Mouse (Mus musculus) ES-E14 (cell line): ENCODE measurements around the gene Copg1. TPM values are rescaled to one million over a fixed set of nuclear protein-coding genes. Genes with fewer than 3 reads are reported as not detected.

Source experiments
- DNase-seq: peaks from one replicate; pipeline ENCODE4 v3.0.0-alpha.2; 2013; ENCODE audit warnings: low read depth, low spot score
- H3K27ac ChIP-seq: 2 replicates; pipeline ENCODE4 v1.5.1; 2012; ENCODE audit warnings: low read depth, mild to moderate bottlenecking, low read length, moderate library complexity, mixed read lengths; ENCODE audit not compliant: poor library complexity, insufficient read depth, severe bottlenecking
- H3K36me3 ChIP-seq: 2 replicates; pipeline ENCODE4 v1.6.1; 2012; ENCODE audit warnings: mild to moderate bottlenecking, low read length, moderate library complexity, mixed read lengths; ENCODE audit not compliant: control insufficient read depth, poor library complexity, insufficient read depth, severe bottlenecking
- H3K4me1 ChIP-seq, 2 experiments: fragments of 150-350 bp in 1 of 2; sonication (generic) in 1 of 2; 2 replicates each; pipeline ENCODE4 v1.6.1; 2012; ENCODE audit warnings: low read length in 2 of 2, mild to moderate bottlenecking in 1 of 2, mixed read lengths in 1 of 2; ENCODE audit not compliant: control insufficient read depth in 2 of 2, insufficient read depth in 2 of 2, poor library complexity in 1 of 2
- H3K4me3 ChIP-seq, 2 experiments: fragments of 150-350 bp in 1 of 2; sonication (generic) in 1 of 2; 2 replicates each; pipeline ENCODE4 v1.5.1; 2012; ENCODE audit warnings: low read length in 2 of 2, low read depth in 1 of 2, mild to moderate bottlenecking in 1 of 2, mixed read lengths in 1 of 2; ENCODE audit not compliant: insufficient read depth in 1 of 2, poor library complexity in 1 of 2, severe bottlenecking in 1 of 2
- H3K9ac ChIP-seq: 2 replicates; pipeline ENCODE4 v1.6.1; 2012; ENCODE audit warnings: low read depth, mild to moderate bottlenecking, low read length, mixed read lengths; ENCODE audit not compliant: poor library complexity, insufficient read depth, severe bottlenecking
- H3K9me3 ChIP-seq: fragments of 150-350 bp; sonication (generic); 2 replicates; pipeline ENCODE4 v1.6.1; 2012; ENCODE audit warnings: low read depth, mild to moderate bottlenecking, low read length; ENCODE audit not compliant: control insufficient read depth, insufficient read depth
- CHD2 ChIP-seq: IDR thresholded peaks from 2 replicates; pipeline ENCODE4 v1.6.1; 2014; ENCODE audit warnings: mild to moderate bottlenecking, low read depth, low read length, inconsistent platforms
- HCFC1 ChIP-seq: IDR thresholded peaks from 2 replicates; pipeline ENCODE4 v1.6.1; 2012; ENCODE audit warnings: low read length, inconsistent platforms, borderline replicate concordance; ENCODE audit not compliant: insufficient read depth
- MAFK ChIP-seq: IDR thresholded peaks from 2 replicates; pipeline ENCODE4 v1.6.1; 2014; ENCODE audit warnings: mild to moderate bottlenecking, low read depth, low read length, inconsistent platforms; ENCODE audit not compliant: insufficient read depth
- ZC3H11A ChIP-seq: IDR thresholded peaks from 2 replicates; pipeline ENCODE4 v1.6.1; 2012; ENCODE audit warnings: low read depth, mild to moderate bottlenecking, inconsistent platforms, low read length, borderline replicate concordance
- ZNF384 ChIP-seq: IDR thresholded peaks from 2 replicates; pipeline ENCODE4 v1.6.1; 2012; ENCODE audit warnings: low read depth, low read length, inconsistent platforms
- in situ Hi-C, 2 experiments: fragments of 600-800 bp; cut with MboI; formaldehyde crosslinking; loops; one replicate each; pipeline ENCODE4 v1.15.1; 2025; ENCODE audit warnings: low sequenced_read_pairs in 2 of 2, inconsistent platforms in 1 of 2; ENCODE audit not compliant: unreplicated experiment in 2 of 2
- total RNA-seq: library from RNA; depleted of rRNA; stranded (reverse); fragments of 300-350 nt; gene quantifications from 2 replicates; pipeline ENCODE4 v1.2.3, GENCODE M21; 2012

Gene Copg1
- total RNA-seq, 1 experiment, result 103 TPM

GRCm38 (mm10) chr6:87857071-87857470 lies 30.5 kb upstream of the Copg1 start:
- no peak overlapping the region for H3K9ac ChIP-seq
- no peak for DNase-seq
- H3K4me1 ChIP-seq, result peaks cover 6 to 10% of the 10 kb centered on the region in 2 experiments; a peak in 1 of 4 replicates
- in situ Hi-C loops, result no loop called here
- H3K27ac ChIP-seq, result no peak overlapping the region
- TF ChIP-seq ZNF384, result no peak
- TF ChIP-seq MAFK, result no peak
- no peak for TF ChIP-seq HCFC1
- no peak for TF ChIP-seq ZC3H11A
- TF ChIP-seq CHD2, result no peak
- no peaks in the 10 kb centered on the region for H3K9me3 ChIP-seq
- H3K36me3 ChIP-seq, result no peaks in the 10 kb centered on the region
- no peak overlapping the region for H3K4me3 ChIP-seq

DNA sequence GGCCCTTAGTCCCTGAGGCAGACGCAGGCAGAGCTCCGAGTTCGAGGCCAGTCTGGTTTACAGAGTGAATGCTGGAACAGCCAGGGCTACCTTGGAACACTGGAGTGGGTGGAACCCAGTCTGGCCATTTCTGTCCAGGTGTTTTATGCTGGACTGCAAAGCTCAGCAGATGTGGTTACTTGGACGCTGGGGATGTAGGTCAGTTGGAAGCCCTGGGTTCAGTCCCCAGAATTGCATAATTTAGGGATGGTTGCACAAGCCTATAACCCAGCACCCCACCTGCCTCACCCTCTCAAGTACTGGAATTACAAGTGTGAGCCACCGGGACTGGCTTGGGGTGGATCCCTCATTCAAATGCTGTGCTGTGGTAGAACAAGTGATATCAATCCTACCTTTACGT lies 21.4 kb upstream of the Copg1 start:
- Histone ChIP-seq H3K4me3 (no peak overlapping the region), H3K9ac (no peak overlapping the region), H3K9me3 (no peaks in the 10 kb centered on the region), H3K27ac (no peak overlapping the region), H3K36me3 (no peaks in the 10 kb centered on the region), H3K4me1 (no peaks in the 10 kb centered on the region; a peak in 1 of 4 replicates)
- no peak for DNase-seq
- in situ Hi-C loops, result no loop called here
- TF ChIP-seq MAFK, result no peak
- TF ChIP-seq CHD2, result no peak
- TF ChIP-seq ZC3H11A, result no peak
- TF ChIP-seq ZNF384, result no peak
- no peak for TF ChIP-seq HCFC1

GRCm38 (mm10) chr6:87867256-87867655 lies 20.4 kb upstream of the Copg1 start:
- in situ Hi-C loops, result no loop called here
- TF ChIP-seq HCFC1 (no peak), ZNF384 (no peak), ZC3H11A (no peak), CHD2 (no peak), MAFK (peak; percentile 39; the same call in 1 of the 2 replicates)

GRCm38 (mm10) chr6:87868871-87869506 lies 18.6 kb upstream of the Copg1 start:
- no peak for DNase-seq
- H3K4me1 ChIP-seq, result no peaks in the 10 kb centered on the region; a peak in 1 of 4 replicates
- H3K9me3 ChIP-seq, result no peaks in the 10 kb centered on the region
- H3K36me3 ChIP-seq, result no peaks in the 10 kb centered on the region
- no peak overlapping the region for H3K4me3 ChIP-seq
- no peak overlapping the region for H3K27ac ChIP-seq
- in situ Hi-C loops, result no loop called here
- no peak for TF ChIP-seq CHD2
- no peak for TF ChIP-seq HCFC1
- TF ChIP-seq ZNF384, result no peak
- H3K9ac ChIP-seq, result no peak overlapping the region

More at GRCm38 (mm10) chr6:87867256-87867655, 20.4 kb upstream of the Copg1 start:
- Histone ChIP-seq H3K4me1 (no peaks in the 10 kb centered on the region; a peak in 1 of 4 replicates), H3K36me3 (no peaks in the 10 kb centered on the region), H3K9me3 (no peaks in the 10 kb centered on the region), H3K4me3 (no peak overlapping the region), H3K27ac (no peak overlapping the region), H3K9ac (no peak overlapping the region)
- no peak for DNase-seq

DNA sequence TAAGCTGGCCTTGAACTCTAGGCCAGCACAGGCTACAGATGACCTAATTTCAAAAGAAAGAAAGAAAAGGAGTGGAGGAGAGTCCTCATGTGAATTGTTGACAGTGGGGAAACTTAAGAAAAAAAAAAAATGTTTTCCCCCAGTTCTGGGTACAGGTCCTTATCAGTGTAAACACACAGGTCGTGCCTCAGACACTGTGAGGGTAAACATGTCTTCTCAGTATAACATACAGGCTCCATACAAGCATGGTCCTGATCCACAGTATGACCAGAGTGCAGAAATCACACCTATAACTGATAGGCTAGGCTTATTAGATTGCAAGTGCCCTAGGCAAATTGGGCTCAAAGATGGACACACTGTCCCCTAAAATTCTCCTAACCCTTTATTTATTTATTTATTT lies 17.2 kb upstream of the Copg1 start:
- no peak for DNase-seq

More for the DNA sequence above, 17.2 kb upstream of the Copg1 start:
- no peak overlapping the region for H3K27ac ChIP-seq
- H3K9me3 ChIP-seq, result no peaks in the 10 kb centered on the region
- no peak overlapping the region for H3K4me3 ChIP-seq
- in situ Hi-C loops, result no loop called here
- H3K4me1 ChIP-seq, result no peaks in the 10 kb centered on the region; a peak in 1 of 4 replicates
- H3K36me3 ChIP-seq, result no peaks in the 10 kb centered on the region
- H3K9ac ChIP-seq, result no peak overlapping the region
- no peak for TF ChIP-seq ZC3H11A
- TF ChIP-seq CHD2, result no peak
- TF ChIP-seq HCFC1, result no peak
- TF ChIP-seq MAFK, result no peak
- no peak for TF ChIP-seq ZNF384
